Mouse (Mus musculus): ENCODE data around the gene Ephx4. TPM values are rescaled to one million over a fixed set of nuclear protein-coding genes. Genes with fewer than 3 reads are reported as not detected.

Ephx4 gene
- total RNA-seq, 2 experiments from 2014 or later, result 0.29 to 0.31 TPM

- DNase-seq, result no peak
- intact Hi-C loops (cut with DNase I), result no loop called here
Measured at GRCm38 (mm10) chr5:107421676-107422075, 19.1 kb downstream of the Ephx4 start.

GRCm38 (mm10) chr5:107431249-107431648 lies 28.7 kb downstream of the Ephx4 start, which contains the start of gene Lpcat2b:
Gene Lpcat2b, plus strand, starts transcription at chr5:107431549.
- no peak for DNase-seq
- intact Hi-C loops (cut with DNase I), result no loop called here

- DNase-seq, result no peak
- intact Hi-C loops (cut with DNase I), result no loop called here
Measured at GRCm38 (mm10) chr5:107434001-107434400, 31.5 kb downstream of the Ephx4 start.

GRCm38 (mm10) chr5:107436185-107436584 lies 33.6 kb downstream of the Ephx4 start:
- intact Hi-C loops (cut with DNase I), result no loop called here
- DNase-seq, result no peak

GRCm38 (mm10) chr5:107436587-107437209 lies 34.2 kb downstream of the Ephx4 start:
- DNase-seq, result no peak
- intact Hi-C loops (cut with DNase I), result no loop called here

GRCm38 (mm10) chr5:107437464-107438281 lies 35.1 kb downstream of the Ephx4 start, which contains the start of gene Btbd8:
Gene Btbd8, plus strand, starts transcription at chr5:107437997.
- DNase-seq, result peak; percentile 94 to 96
- intact Hi-C loops (cut with DNase I), result no loop called here

- intact Hi-C loops (cut with DNase I), result no loop called here
- DNase-seq, result no peak
Measured at GRCm38 (mm10) chr5:107438353-107438752, 35.8 kb downstream of the Ephx4 start.

GRCm38 (mm10) chr5:107441881-107442280 lies 39.3 kb downstream of the Ephx4 start:
- intact Hi-C loops (cut with DNase I), result no loop called here
- no peak for DNase-seq

GRCm38 (mm10) chr5:107444251-107444650 lies 41.7 kb downstream of the Ephx4 start:
- intact Hi-C loops (cut with DNase I), result no loop called here
- no peak for DNase-seq

- DNase-seq, result no peak
- intact Hi-C loops (cut with DNase I), result no loop called here
Measured at GRCm38 (mm10) chr5:107447977-107448376, 45.4 kb downstream of the Ephx4 start.

GRCm38 (mm10) chr5:107448784-107449183 lies 46.2 kb downstream of the Ephx4 start:
- intact Hi-C loops (cut with DNase I), result no loop called here
- no peak for DNase-seq

GRCm38 (mm10) chr5:107449620-107450019 lies 47.1 kb downstream of the Ephx4 start:
- intact Hi-C loops (cut with DNase I), result no loop called here
- no peak for DNase-seq

- intact Hi-C loops (cut with DNase I), result no loop called here
Measured at GRCm38 (mm10) chr5:107450299-107450698, 47.8 kb downstream of the Ephx4 start.

GRCm38 (mm10) chr5:107462147-107463076 lies 59.9 kb downstream of the Ephx4 start:
- DNase-seq, result no peak
- intact Hi-C loops (cut with DNase I), result no loop called here

More at GRCm38 (mm10) chr5:107450299-107450698, 47.8 kb downstream of the Ephx4 start:
- DNase-seq, result no peak

GRCm38 (mm10) chr5:107466501-107466900 lies 64.0 kb downstream of the Ephx4 start:
- intact Hi-C loops (cut with DNase I), result no loop called here
- DNase-seq, result no peak

- DNase-seq, result no peak
- intact Hi-C loops (cut with DNase I), result no loop called here
Measured at GRCm38 (mm10) chr5:107467098-107467497, 64.6 kb downstream of the Ephx4 start.

- no peak for DNase-seq
- intact Hi-C loops (cut with DNase I), result no loop called here
Measured at GRCm38 (mm10) chr5:107470600-107471329, 68.2 kb downstream of the Ephx4 start.
